Mouse (Mus musculus) spleen, postnatal 4 days (tissue): Measurements from ENCODE around the gene Elk4.

Source experiments
- DNase-seq, 2 experiments: peaks; one replicate each; pipeline ENCODE4 v3.0.0; 2022; ENCODE audit warnings: low spot score in 2 of 2

Gene Elk4

DNA sequence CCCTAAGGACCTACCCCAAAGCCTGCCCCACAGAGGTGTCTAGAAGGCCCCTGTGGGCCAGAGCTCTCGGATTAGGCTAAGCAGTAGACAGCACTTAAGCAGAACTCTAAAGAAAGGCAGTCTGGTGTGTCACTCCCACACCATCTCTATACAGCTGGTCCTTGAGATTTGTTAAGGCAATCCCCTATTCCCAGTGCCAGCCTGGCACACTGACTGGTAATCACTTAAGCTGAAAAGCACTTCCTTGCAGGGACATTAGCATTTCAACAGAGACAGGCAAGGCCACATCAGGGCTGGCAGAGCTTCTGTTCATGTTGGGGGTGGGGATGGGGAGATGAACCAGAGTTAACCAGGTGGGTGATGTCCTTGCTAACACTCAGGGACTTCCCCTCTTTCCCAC, 57.6 kb downstream of the Elk4 start:
- DNase-seq, result no peak

DNA sequence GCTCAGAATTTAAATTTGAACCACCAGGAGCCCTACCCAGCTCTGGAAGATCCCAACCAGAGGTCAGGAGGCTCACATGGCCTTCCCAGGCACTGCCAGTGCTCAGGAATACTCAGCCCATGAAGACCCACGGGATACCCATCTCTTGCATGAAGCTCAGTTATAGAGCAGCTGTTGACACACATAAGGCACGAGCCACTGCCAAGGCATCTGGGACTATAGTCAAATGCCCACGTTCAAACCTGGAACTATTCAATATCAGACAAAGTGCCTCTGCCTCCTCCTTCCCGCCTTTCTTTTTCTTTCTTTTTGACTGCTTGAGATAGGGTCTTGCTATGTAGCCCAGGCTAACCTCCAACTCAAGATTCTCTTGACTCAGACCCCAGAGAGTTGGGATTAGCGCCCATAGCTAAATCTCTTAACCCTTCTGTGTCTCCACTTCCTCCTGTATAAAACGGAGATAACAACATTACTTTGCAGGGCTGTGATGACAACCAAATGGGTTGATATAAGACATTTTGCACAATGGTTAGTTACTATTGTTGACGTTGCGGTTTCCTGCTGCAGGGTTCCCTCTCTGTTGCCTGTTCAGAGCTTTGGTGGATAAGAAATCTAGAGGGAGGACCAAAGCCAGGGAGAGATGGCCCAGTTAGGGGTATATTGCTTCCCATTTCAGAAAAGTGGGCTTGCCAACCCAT, 58.2 kb downstream of the Elk4 start:
- no peak for DNase-seq

DNA sequence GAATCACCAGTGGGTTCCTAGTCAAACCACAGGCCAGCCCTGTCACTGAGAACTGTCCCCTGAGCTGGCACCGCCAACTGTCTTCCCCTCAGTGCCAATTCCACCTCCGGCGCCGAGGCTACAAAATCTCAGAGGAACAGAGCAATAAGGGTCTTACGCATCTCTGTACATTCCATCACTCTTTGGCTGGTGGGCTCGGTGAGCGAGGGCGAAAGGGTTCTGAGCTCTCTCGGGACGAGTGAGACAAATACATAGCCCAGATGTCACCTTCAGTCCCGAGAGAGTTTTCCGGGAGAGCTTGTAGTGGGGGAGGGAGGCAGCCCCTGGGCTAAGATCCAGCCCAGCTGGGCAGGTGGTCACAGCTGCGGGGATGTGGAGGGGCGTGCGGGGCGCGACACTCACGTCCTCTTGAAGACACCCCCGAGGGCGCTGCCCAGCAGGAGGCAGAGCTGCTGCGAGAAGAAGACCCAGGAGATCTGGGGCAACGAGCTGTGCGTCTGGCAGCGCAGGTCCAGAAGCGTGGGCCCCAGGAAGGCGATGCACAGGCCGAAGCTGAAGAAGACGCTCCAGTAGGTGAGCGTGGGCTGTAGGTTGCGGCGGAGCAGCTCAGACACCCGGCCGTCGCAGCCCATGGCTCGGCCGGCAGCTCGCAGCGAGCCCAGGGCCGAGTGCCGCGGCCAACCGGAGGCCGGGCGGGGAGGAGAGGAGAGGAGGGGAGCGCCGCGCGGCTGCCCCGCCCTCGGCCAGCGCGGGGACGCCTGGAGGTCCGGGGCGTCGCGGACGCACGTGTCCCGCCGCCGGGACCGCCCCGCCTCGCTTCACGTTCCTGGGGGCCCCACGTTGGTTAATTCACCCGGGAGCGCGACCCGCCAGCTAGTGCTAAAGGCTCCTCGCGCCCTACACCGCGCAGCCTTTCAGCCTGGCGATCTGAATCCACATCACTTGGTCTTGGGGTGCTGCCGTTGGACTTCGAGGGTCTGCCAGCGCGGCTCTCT, 60.2 kb downstream of the Elk4 start, which contains the start of gene Mfsd4a:
Gene Mfsd4a, minus strand, starts transcription at position 802 of the 995 bp plus-strand sequence.
- peak; percentile 27 to 68 for DNase-seq

DNA sequence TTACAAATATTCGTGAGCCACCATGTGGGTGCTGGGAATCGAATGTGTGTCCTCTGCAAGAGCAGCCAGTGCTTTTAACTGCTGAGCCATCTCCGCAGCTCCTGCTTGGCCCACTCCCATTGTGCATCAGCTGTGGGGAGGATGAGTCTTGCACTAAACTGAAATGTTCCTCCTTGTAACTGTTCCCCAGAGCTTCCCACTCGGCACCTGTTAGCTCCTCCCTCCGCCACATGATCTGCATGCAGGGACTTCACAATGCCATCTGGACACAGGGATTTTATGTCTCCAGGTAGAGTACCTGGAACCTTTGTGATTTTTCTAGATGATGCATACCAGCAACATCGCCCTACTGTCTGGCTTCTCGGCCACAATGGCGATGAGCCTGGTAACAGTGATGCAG, 62.0 kb downstream of the Elk4 start:
- DNase-seq, result no peak

DNA sequence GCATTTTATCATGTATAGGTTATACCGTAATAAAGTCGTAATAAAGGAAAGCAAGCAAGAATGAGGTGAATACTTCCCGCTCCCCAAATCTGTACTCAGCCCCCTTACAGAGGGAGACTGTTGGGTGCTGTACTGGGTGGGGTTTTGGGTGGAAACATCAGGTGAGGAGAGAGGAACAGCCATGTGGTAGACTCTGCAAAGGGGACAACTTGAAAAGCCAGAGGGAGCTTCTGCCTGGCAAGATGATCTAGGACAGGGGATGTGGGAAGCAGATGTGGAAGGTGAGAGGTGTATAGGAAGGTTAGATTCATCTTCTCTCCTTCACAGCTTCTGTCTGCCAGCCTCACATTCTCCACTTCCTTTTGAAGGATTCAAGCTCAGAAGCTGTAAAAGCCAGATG, 63.3 kb downstream of the Elk4 start:
- no peak for DNase-seq

DNA sequence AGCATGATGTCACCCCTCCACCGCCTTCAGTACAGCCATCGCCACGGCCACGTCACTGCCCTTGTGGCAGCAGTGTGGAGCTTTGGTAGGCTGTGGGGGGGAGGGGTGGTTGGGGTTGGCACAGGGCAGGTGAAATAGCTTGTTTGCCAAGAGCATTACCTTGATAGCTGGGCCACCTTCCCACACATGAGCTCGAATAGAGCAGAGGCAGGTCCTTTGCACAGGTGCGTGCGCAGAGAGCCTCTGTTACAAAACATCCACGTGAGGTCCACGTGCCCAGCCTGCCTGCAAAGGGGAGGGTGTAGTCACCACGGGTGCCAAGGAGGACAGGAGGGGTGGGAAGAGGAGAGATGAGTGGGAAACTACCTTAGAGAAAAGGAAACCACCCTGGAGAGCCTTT, 68.2 kb downstream of the Elk4 start:
- no peak for DNase-seq

DNA sequence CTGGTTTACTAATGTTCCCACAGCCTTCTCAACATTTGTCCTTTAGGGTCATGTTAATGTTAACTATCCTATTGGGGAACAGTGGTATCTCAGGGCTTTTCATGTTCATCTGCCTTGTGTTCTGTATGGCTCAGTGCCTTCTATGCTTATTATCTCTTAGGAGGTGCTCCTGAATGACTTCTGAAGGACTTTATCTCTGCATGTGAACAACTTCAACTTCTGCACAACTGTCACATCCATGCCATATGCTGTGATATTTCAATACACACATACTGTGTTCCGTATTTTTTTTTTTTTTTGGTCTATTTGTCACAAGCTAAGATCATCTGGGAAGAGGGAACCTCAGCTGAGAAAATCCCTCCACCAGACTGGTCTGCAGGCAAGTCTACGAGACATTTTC, 71.0 kb downstream of the Elk4 start:
- DNase-seq, result no peak
